Mouse (Mus musculus) C2C12 (cell line): ENCODE results near the gene Gm5460. TPM values are rescaled to one million over a fixed set of nuclear protein-coding genes. Genes with fewer than 3 reads are reported as not detected.

Source experiments
- H3K27me3 ChIP-seq: one replicate; pipeline ENCODE4 v1.6.1; 2011; ENCODE audit not compliant: control insufficient read depth, insufficient read depth, insufficient read length
- H3K36me3 ChIP-seq: one replicate; pipeline ENCODE4 v1.6.1; 2011; ENCODE audit not compliant: control insufficient read depth, insufficient read depth
- H3K4me3 ChIP-seq: one replicate; pipeline ENCODE4 v1.5.1; 2011; ENCODE audit warnings: mild to moderate bottlenecking, control low read depth; ENCODE audit not compliant: poor library complexity, insufficient read depth, severe bottlenecking
- H3K79me2 ChIP-seq: one replicate; pipeline ENCODE4 v1.6.1; 2011; ENCODE audit not compliant: control insufficient read depth, insufficient read depth
- H3K79me3 ChIP-seq: one replicate; pipeline ENCODE4 v1.6.1; 2011; ENCODE audit warnings: low read depth, control low read depth
- H3ac ChIP-seq: one replicate; pipeline ENCODE3; 2011; ENCODE audit warnings: low read depth; ENCODE audit not compliant: control insufficient read depth, insufficient read length
- CEBPB ChIP-seq: IDR thresholded peaks from one replicate; pipeline ENCODE4 v1.6.1; 2011; ENCODE audit warnings: low read depth, mild to moderate bottlenecking, control low read depth, moderate library complexity
- CTCF ChIP-seq: IDR thresholded peaks from one replicate; pipeline ENCODE4 v1.5.1; 2011; ENCODE audit not compliant: control insufficient read depth, insufficient read depth, insufficient read length
- FOSL1 ChIP-seq: IDR thresholded peaks from one replicate; pipeline ENCODE4 v1.8.0; 2011; ENCODE audit warnings: mild to moderate bottlenecking, low read length; ENCODE audit not compliant: poor library complexity, insufficient read depth, severe bottlenecking
- MAX ChIP-seq: IDR thresholded peaks from one replicate; pipeline ENCODE4 v1.6.1; 2011; ENCODE audit warnings: mild to moderate bottlenecking, control low read depth
- MYOD1 ChIP-seq: IDR thresholded peaks from one replicate; pipeline ENCODE4 v1.6.1; 2011; ENCODE audit warnings: low read depth; ENCODE audit not compliant: control insufficient read depth, insufficient read length
- MYOG ChIP-seq: IDR thresholded peaks from one replicate; pipeline ENCODE4 v1.6.1; 2011; ENCODE audit not compliant: control insufficient read depth, insufficient read length; ENCODE audit errors: extremely low read depth
- USF1 ChIP-seq: IDR thresholded peaks from one replicate; pipeline ENCODE4 v1.6.1; 2011; ENCODE audit warnings: low read depth, mild to moderate bottlenecking, control low read depth, moderate library complexity
- polyA plus RNA-seq: library from polyadenylated mRNA; unstranded; fragments of >200 nt; fragmentation: generic; extraction: Trizol; gene quantifications from one replicate; pipeline ENCODE4 v1.2.1, GENCODE M21; 2012; ENCODE audit warnings: missing spikeins

The Gm5460 gene
- polyA plus RNA-seq, 1 experiment = not detected

GRCm38 (mm10) chr14:34077222-34077621, 60.7 kb downstream of the Gm5460 start:
- H3K79me3 ChIP-seq = no peaks in the 10 kb centered on the region
- TF ChIP-seq FOSL1 (no peak), MYOG (no peak), USF1 (no peak), CEBPB (no peak), CTCF (no peak), MYOD1 (no peak), MAX (no peak)

DNA sequence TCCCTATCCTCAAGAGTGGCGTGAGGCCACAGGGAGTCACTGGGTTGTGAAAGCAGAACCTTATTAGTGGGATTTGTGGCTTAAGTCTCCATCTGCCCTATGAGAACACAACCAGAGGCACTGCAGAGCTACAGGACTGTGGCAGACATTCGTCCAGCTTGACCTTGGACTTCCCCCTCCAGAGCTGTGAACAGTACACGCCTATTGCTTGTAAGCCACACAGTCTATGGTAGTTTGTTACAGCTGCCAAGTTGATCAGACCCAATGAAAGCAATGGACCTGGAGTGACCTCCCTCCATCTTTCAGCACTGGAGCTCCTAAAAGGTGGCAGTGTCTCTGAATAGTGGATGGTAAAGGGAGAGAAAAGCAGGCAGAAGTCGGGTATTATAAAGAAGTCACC, 61.7 kb downstream of the Gm5460 start:
- Histone ChIP-seq H3ac (no peak overlapping the region), H3K27me3 (no peaks in the 10 kb centered on the region), H3K79me2 (no peaks in the 10 kb centered on the region), H3K4me3 (no peak overlapping the region), H3K79me3 (no peaks in the 10 kb centered on the region), H3K36me3 (no peaks in the 10 kb centered on the region)
- TF ChIP-seq MAX = no peak

More at GRCm38 (mm10) chr14:34077222-34077621, 60.7 kb downstream of the Gm5460 start:
- H3K4me3 ChIP-seq = no peak overlapping the region
- H3ac ChIP-seq = no peak overlapping the region
- no peaks in the 10 kb centered on the region for H3K36me3 ChIP-seq
- H3K79me2 ChIP-seq = no peaks in the 10 kb centered on the region
- no peaks in the 10 kb centered on the region for H3K27me3 ChIP-seq

GRCm38 (mm10) chr14:34080321-34080997, 63.9 kb downstream of the Gm5460 start:
- no peak overlapping the region for H3K4me3 ChIP-seq
- no peaks in the 10 kb centered on the region for H3K79me3 ChIP-seq
- H3K79me2 ChIP-seq = no peaks in the 10 kb centered on the region
- TF ChIP-seq CTCF = peak; percentile 79
- no peak for TF ChIP-seq USF1
- H3ac ChIP-seq = peak overlapping the region; percentile 18
- H3K27me3 ChIP-seq = no peaks in the 10 kb centered on the region
- H3K36me3 ChIP-seq = no peaks in the 10 kb centered on the region

- Histone ChIP-seq H3K79me3 (peaks cover 9% of the 10 kb centered on the region), H3ac (no peak within 1 kb of the TSS), H3K36me3 (peaks cover 3% of the 10 kb centered on the region), H3K4me3 (peak within 1 kb of the TSS; percentile 21), H3K79me2 (peaks cover 27% of the 10 kb centered on the region), H3K27me3 (no peaks in the 10 kb centered on the region)
- TF ChIP-seq MYOD1 = no peak
- TF ChIP-seq CTCF = no peak
- no peak for TF ChIP-seq MAX
- no peak for TF ChIP-seq FOSL1
- no peak for TF ChIP-seq USF1
- TF ChIP-seq MYOG = no peak
- TF ChIP-seq CEBPB = no peak
Observed at GRCm38 (mm10) chr14:34085731-34086130, 69.2 kb downstream of the Gm5460 start, which contains the start of gene Anxa8. Gene Anxa8 (plus strand): TSS chr14:34085981.

- H3K4me3 ChIP-seq = peak overlapping the region; percentile 21
- no peak overlapping the region for H3ac ChIP-seq
- H3K79me2 ChIP-seq = peaks cover 32% of the 10 kb centered on the region
- peaks cover 9% of the 10 kb centered on the region for H3K79me3 ChIP-seq
- TF ChIP-seq MYOD1 (no peak), FOSL1 (no peak), MAX (no peak), MYOG (no peak), USF1 (no peak), CEBPB (no peak), CTCF (no peak)
- H3K27me3 ChIP-seq = no peaks in the 10 kb centered on the region
- peaks cover 11% of the 10 kb centered on the region for H3K36me3 ChIP-seq
Observed at GRCm38 (mm10) chr14:34086806-34087205, 70.2 kb downstream of the Gm5460 start.

DNA sequence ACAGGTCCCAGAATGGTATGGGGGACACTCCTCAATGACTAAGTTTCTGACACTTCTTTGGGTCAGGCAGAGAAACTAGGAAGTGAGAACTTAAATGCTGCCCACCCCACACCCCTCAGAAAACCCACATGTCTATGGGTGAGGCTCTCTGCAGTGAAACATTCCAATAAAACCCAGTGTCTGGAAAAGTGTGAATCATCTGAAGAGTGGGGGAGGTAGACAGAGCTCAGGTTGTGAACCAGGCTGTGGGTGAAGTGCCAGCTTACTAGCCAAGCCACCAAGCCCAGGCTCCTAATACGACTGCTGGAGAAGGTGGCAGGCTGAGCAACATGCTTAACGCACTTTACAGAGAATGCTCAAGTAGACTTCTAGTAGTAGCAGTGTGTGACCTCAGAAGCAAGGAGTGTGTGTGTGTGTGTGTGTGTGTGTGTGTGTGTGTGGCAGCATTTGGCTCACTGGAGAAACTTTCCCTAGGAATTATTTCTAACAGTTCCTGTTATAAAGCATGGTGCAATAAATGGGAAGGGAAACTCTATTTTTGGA, 71.4 kb downstream of the Gm5460 start:
- no peaks in the 10 kb centered on the region for H3K27me3 ChIP-seq
- peaks cover 32% of the 10 kb centered on the region for H3K79me2 ChIP-seq
- peak; percentile 55 for TF ChIP-seq FOSL1
- no peak for TF ChIP-seq MAX
- H3K79me3 ChIP-seq = peaks cover 9% of the 10 kb centered on the region
- no peak overlapping the region for H3K4me3 ChIP-seq
- no peak overlapping the region for H3ac ChIP-seq
- peaks cover 11% of the 10 kb centered on the region for H3K36me3 ChIP-seq
